Mouse (Mus musculus): ENCODE results near the gene Jmjd1c.
A peak's percentile ranks its signal among the peaks of the same experiment; 100 is the strongest.

Jmjd1c gene

GRCm38 (mm10) chr10:67253115-67253514 lies 157.2 kb downstream of the Jmjd1c start:
- DNase-seq = no peak

DNA sequence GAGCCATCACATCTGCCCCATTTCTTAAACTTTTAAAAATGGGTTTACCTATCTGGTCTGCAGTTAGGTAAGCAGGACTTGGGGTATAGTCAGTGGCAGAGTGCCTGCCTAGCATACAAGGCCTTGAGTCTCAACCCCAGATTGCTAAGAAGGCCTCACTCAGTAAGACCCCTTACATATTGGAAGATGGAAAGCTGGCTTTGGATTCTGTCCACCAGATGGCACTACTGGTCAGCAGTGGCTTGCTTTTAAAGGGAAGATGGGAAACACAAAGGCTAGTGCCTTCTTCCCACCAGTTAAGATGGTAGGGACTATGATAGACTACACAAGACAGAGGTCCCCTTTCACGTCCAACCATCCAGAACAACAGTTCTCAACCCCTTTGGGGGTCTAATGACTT lies 168.9 kb downstream of the Jmjd1c start:
- DNase-seq = peak in 1 of 2 experiments; percentile 65

DNA sequence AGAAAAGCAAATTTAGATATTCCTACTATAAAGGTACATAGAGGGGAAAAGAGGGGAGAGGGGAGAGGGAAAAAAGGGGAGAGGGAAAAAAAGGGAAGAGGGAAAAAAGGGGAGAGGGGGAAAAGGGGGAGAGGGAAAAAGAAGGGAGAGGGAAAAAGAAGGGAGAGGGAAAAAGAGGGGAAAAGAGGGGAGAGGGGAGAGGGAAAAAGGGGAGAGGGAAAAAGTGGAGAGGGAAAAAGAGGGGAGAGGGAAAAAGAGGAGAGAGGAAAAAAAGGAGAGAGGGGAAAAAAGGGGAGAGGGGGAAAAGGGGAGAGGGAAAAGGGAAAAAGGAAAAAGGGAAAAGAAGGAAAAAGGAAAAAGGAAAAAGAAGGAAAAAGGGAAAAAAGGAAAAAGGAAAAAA lies 180.0 kb downstream of the Jmjd1c start:
- no peak for DNase-seq

DNA sequence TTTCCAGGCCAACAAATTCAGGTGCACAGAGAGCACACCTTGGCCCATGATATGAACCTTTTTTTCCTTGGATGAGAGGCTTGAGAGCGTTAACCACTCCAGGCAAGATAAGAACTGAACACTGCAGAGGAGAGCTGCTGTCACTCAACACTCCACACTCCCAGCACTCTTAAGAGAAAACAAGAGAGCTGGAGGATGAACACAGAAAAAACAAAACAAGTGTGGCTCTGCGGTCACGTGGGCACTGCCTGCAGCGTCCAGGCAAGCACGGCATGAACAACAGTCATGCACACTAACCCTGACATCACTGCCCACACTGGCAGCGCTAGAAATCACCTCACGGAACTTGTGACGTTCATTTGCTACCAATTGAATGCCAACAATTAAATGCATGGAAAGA lies 185.9 kb downstream of the Jmjd1c start:
- DNase-seq = peak in 1 of 2 experiments; percentile 27

- DNase-seq = no peak
Measured at GRCm38 (mm10) chr10:67282531-67282930, 186.6 kb downstream of the Jmjd1c start.

GRCm38 (mm10) chr10:67283516-67283915 lies 187.6 kb downstream of the Jmjd1c start:
- peak; percentile 26 to 29 for DNase-seq

- peak; percentile 52 for DNase-seq
Measured at GRCm38 (mm10) chr10:67284311-67284710, 188.4 kb downstream of the Jmjd1c start.

- no peak for DNase-seq
Measured at GRCm38 (mm10) chr10:67284761-67285175, 188.8 kb downstream of the Jmjd1c start.

DNA sequence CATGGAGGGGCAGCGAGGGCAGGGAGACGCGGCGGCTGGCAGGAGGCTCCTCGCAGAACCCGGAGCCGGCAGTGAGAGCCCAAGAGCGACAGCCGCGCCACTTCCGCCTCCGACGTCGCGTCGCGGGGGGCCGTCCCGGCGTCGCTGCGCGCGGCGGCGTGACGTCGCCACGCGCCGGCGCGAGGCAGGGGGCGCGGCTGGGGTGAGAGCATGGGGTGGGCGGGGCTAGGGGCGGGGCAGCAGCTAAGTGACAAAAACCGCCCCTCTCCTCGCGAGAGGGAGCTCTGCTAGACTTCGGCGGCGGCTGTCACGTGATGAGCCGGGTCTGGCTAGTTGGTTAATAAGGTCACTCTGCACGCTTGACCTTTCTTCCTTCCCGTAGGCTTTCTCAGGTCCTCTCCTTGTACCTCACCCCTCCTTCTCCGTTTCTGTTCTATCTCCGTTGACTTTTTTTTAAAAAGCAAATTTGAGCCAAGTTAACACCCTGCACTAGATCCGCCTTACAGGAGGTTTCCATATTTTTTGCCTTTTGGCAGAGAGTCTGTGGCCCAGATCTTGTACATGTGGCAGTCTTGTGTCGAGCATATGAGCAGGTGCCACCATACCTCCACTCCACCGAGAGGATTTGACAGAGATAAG lies 189.4 kb downstream of the Jmjd1c start, which contains the start of gene Nrbf2:
TSS of gene Nrbf2 (minus strand) at position 130 of the 639 bp plus-strand sequence.
- DNase-seq = peak; percentile 87 to 93

- peak; percentile 54 to 79 for DNase-seq
Measured at GRCm38 (mm10) chr10:67287877-67288276, 192.0 kb downstream of the Jmjd1c start.

DNA sequence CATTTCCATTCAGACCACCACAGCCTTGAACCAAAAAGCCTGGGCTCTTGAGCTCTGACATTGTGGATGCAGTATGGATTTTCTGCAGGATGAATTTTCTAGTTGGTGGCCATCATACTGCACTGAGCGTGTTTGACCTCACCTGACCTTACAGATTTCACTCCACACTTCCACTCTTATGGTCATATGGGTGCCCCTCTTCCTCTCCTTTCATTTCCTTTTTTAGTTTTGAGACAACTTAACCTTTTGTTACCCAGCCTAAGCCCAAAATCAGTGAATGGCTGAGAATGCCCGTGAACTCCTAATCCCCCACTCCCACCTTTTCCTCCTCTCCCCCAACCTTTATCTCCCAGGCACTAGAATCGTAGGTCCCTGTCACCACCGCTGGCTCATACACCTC lies 194.7 kb downstream of the Jmjd1c start:
- DNase-seq = no peak

DNA sequence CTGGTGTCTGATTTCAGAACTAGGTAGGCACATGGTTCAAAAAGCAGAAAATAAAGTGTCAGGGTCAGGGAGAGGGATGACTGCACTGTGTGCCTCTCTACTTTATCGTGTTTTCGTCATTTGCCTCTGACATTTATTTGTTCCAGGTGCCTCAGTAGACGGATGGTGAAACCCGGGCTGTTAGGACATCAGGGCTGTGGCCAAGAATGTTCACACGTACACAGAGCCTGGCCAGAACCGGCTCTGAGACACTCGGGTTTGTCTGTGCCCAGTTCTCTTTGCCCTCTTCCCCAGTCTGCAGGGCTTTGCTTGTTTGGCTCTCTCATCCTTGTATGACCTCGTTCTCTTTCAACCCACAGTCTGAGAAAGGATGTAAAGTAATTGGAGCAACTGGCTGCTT lies 195.2 kb downstream of the Jmjd1c start:
- DNase-seq = no peak

DNA sequence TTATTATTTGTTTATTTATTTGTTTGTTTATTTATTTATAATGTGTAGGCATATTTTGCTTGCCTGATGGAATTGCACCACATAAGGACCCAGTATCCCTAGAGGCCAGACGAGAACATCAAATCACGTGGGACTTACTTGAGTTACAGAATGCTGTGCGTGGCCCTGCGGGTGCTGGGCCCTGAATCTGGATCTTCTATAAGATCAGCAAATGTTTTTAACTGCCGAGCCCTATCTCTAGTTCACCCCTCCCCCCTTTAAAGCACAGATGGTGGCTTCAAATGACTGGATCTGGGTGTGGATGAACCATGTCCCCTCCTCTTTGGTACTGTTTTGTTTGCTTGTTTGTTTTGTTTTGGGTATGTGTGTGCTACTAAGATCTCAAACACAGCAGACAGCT lies 199.4 kb downstream of the Jmjd1c start:
- no peak for DNase-seq

DNA sequence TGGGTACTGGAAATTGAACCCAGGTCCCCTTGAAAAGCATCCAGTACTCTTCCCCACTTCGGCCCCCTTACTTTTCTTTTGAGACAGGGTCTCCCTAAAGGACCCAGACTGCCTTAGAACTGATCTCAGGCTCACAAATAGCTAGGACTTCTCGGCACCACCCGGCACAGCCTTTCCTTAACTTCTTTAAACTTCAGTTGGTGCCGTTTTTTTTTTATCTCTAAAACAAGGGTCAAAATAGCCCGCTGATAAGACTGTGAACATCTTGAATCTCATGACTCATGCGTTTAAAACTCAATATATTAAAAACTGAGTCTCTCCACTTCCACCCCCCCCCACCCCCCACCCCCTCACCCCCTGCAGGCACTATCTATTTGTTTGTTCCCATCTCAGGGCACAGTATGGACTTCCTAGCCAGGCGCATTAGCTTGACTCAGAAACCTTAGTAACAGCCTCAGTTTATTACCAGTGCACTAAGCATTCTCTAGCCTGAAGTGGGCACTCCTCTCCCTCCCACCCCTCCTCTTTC lies 200.1 kb downstream of the Jmjd1c start:
- DNase-seq = no peak

- no peak for DNase-seq
Measured at GRCm38 (mm10) chr10:67296482-67297152, 200.7 kb downstream of the Jmjd1c start.

GRCm38 (mm10) chr10:67297175-67297855 lies 201.4 kb downstream of the Jmjd1c start:
- no peak for DNase-seq

DNA sequence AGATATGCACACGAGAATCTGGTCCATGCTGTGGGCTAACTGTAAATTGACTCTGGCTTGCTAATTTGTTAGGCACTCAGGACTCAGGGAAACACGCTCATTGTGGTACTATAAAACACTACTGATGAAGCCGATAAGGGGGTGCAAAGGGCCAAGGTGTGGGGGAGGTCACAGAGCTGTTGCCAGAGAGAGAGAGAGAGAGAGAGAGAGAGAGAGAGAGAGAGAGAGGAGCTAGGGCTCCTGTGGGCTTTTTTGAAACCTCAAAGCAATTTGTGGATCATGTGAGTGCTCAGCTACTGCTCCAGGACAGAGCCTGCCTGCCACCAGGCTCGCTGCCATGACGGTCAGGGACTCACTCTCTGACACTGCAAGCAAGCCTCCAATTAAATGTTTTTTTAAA lies 202.9 kb downstream of the Jmjd1c start:
- DNase-seq = no peak

GRCm38 (mm10) chr10:67299285-67299684 lies 203.4 kb downstream of the Jmjd1c start:
- no peak for DNase-seq

DNA sequence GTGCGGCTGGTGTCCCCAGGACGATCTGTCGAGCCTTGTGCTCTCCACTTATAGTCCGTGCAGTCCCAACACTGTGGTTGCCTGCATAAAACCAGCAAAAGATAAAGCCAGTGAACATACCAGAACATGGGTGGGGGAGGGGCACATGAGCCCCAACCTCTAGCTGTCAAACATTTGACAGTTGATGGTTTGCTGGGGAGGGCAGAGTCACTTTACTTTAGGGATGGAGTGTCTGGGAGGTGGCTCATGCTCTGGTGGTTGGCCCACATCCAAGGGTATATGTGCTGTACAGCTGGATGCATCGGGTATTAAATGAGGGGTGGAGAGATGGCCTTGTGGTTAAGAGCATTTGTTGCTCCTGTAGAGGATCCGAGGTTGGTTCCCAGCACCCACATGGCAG lies 205.1 kb downstream of the Jmjd1c start:
- DNase-seq = no peak

GRCm38 (mm10) chr10:67302340-67302739 lies 206.4 kb downstream of the Jmjd1c start:
- DNase-seq = no peak
